Mouse (Mus musculus): Measurements from ENCODE around the gene Tbc1d25. TPM values are rescaled to one million over a fixed set of nuclear protein-coding genes. Genes with fewer than 3 reads are reported as not detected.

Gene Tbc1d25
- polyA plus RNA-seq, 1 experiment from 2014 or later = 9.2 TPM

- Histone ChIP-seq H3K4me1 (replicated peaks) (peaks cover 3% of the 10 kb centered on the region; the same call in 1 of the 2 replicates), H3K9ac (no peak overlapping the region), H3K27me3 (replicated peaks) (no peaks in the 10 kb centered on the region), H3K36me3 (no peaks in the 10 kb centered on the region), H3K9me3 (replicated peaks) (no peaks in the 10 kb centered on the region), H3K4me2 (no peak overlapping the region), H3K4me3 (no peak overlapping the region), H3K27ac (ENCODE audit: poor library complexity, severe bottlenecking) (no peak overlapping the region)
- ATAC-seq (ENCODE audit: insufficient number of reproducible peaks, low FRiP score) = no peak
- 69% methylated on average over 5 of the region's 5 CpGs for WGBS
Observed at GRCm38 (mm10) chrX:8179646-8180045, 3.7 kb upstream of the Tbc1d25 start.

DNA sequence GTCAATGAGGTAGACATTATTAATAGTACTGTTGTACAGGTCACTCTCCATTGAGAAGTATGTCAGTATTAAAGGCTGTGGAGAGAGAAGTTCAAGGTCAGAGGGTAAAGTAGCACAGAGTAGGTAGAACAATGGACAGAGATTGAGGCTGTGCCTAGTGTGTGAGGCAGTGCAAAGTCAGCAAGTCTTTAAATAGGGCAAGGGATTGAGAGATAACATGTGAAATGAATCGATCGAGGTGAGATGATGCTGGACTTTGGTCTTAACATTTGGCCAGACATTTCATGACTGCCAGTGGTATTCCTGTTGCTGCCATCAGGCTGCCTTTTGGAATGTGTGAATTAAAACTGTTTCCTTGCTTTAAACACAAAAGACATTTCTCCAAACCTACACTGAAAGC is 2.9 kb upstream of the Tbc1d25 start:
- no peak for ATAC-seq (ENCODE audit: insufficient number of reproducible peaks, low FRiP score)
- no peak overlapping the region for H3K4me2 ChIP-seq
- H3K9ac ChIP-seq = no peak overlapping the region
- H3K36me3 ChIP-seq = no peaks in the 10 kb centered on the region
- H3K4me3 ChIP-seq = no peak overlapping the region
- WGBS = 87% methylated on average over 2 of the region's 2 CpGs
- H3K27me3 ChIP-seq (replicated peaks) = no peaks in the 10 kb centered on the region
- no peak overlapping the region for H3K27ac ChIP-seq (ENCODE audit: poor library complexity, severe bottlenecking)
- peaks cover 3% of the 10 kb centered on the region; the same call in 1 of the 2 replicates for H3K4me1 ChIP-seq (replicated peaks)
- H3K9me3 ChIP-seq (replicated peaks) = no peaks in the 10 kb centered on the region

- Histone ChIP-seq H3K4me1 (replicated peaks) (peaks cover 3% of the 10 kb centered on the region; the same call in 1 of the 2 replicates), H3K36me3 (peaks cover 9% of the 10 kb centered on the region; the same call in 1 of the 2 replicates), H3K4me3 (peak overlapping the region; percentile 71), H3K27ac (ENCODE audit: poor library complexity, severe bottlenecking) (no peak overlapping the region), H3K4me2 (peak overlapping the region; percentile 67), H3K27me3 (replicated peaks) (no peaks in the 10 kb centered on the region), H3K9me3 (replicated peaks) (no peaks in the 10 kb centered on the region), H3K9ac (peak overlapping the region; percentile 72)
- ATAC-seq (ENCODE audit: insufficient number of reproducible peaks, low FRiP score) = no peak
- 7% methylated on average over 4 of the region's 4 CpGs for WGBS
Observed at GRCm38 (mm10) chrX:8175169-8175503, 845 bp downstream of the Tbc1d25 start.

DNA sequence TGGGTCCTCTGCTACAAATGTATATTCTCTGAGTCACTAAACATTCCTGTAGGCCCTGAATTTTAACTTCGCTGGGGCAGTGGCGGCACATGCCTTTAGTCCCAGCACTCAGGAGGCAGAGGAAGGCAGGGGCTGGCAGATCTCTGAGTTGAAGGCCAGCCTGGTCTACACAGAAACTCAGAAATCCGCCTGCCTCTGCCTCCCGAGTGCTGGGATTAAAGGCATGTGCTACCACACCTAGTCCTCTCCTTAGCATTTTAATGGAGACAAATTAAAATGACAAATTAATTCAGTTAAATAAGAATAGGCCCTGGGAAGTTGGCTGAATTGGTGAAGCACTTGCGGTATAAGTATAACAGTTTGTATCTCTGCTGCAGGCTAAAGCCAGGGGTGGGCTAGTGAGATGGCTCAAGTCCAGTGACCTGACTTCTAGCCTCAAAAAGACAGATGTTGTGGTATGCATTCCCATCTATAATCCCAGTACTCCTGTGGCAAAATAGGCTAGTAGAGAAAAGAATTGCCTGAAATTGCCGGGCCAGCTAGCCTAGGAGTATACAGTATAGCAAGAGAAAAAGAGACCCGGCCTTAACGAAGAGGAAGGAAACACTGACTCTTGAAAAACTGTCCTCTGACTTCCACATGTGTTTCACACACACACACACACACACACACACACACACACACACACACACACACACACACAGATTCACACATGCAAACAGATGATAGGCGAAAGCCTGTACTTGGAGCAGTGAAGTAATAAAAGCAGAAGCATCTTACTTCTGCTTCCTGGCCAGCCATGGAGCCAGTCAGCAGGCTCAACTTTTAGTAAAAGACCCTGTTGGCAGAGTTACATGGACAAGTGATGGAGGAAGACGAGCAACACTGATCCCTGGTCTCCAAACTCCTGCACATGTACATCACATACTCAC is 8.0 kb downstream of the Tbc1d25 start:
- Histone ChIP-seq H3K9me3 (replicated peaks) (no peaks in the 10 kb centered on the region), H3K4me1 (replicated peaks) (no peaks in the 10 kb centered on the region), H3K4me3 (no peak overlapping the region), H3K9ac (no peak overlapping the region), H3K27ac (ENCODE audit: poor library complexity, severe bottlenecking) (no peak overlapping the region), H3K36me3 (peaks cover 19% of the 10 kb centered on the region), H3K27me3 (replicated peaks) (no peaks in the 10 kb centered on the region), H3K4me2 (no peak overlapping the region)
- no peak for ATAC-seq (ENCODE audit: insufficient number of reproducible peaks, low FRiP score)
- 90% methylated on average over 10 of the region's 10 CpGs for WGBS

GRCm38 (mm10) chrX:8164471-8164870 is 11.5 kb downstream of the Tbc1d25 start:
- Histone ChIP-seq H3K4me3 (no peak overlapping the region), H3K9ac (no peak overlapping the region), H3K36me3 (peaks cover 6% of the 10 kb centered on the region), H3K4me1 (replicated peaks) (no peaks in the 10 kb centered on the region), H3K4me2 (no peak overlapping the region), H3K27ac (ENCODE audit: poor library complexity, severe bottlenecking) (no peak overlapping the region), H3K9me3 (replicated peaks) (no peaks in the 10 kb centered on the region), H3K27me3 (replicated peaks) (no peaks in the 10 kb centered on the region)
- 86% methylated on average over 4 of the region's 4 CpGs for WGBS
- no peak for ATAC-seq (ENCODE audit: insufficient number of reproducible peaks, low FRiP score)

- H3K9ac ChIP-seq = no peak overlapping the region
- H3K27ac ChIP-seq (ENCODE audit: poor library complexity, severe bottlenecking) = no peak overlapping the region
- no peaks in the 10 kb centered on the region for H3K4me1 ChIP-seq (replicated peaks)
- H3K27me3 ChIP-seq (replicated peaks) = no peaks in the 10 kb centered on the region
- H3K4me2 ChIP-seq = no peak overlapping the region
- no peaks in the 10 kb centered on the region for H3K9me3 ChIP-seq (replicated peaks)
- 71% methylated on average over 5 of the region's 5 CpGs for WGBS
- no peak overlapping the region for H3K4me3 ChIP-seq
- H3K36me3 ChIP-seq = peaks cover 2% of the 10 kb centered on the region; the same call in 1 of the 2 replicates
- no peak for ATAC-seq (ENCODE audit: insufficient number of reproducible peaks, low FRiP score)
Observed at GRCm38 (mm10) chrX:8163076-8163475, 12.9 kb downstream of the Tbc1d25 start.

DNA sequence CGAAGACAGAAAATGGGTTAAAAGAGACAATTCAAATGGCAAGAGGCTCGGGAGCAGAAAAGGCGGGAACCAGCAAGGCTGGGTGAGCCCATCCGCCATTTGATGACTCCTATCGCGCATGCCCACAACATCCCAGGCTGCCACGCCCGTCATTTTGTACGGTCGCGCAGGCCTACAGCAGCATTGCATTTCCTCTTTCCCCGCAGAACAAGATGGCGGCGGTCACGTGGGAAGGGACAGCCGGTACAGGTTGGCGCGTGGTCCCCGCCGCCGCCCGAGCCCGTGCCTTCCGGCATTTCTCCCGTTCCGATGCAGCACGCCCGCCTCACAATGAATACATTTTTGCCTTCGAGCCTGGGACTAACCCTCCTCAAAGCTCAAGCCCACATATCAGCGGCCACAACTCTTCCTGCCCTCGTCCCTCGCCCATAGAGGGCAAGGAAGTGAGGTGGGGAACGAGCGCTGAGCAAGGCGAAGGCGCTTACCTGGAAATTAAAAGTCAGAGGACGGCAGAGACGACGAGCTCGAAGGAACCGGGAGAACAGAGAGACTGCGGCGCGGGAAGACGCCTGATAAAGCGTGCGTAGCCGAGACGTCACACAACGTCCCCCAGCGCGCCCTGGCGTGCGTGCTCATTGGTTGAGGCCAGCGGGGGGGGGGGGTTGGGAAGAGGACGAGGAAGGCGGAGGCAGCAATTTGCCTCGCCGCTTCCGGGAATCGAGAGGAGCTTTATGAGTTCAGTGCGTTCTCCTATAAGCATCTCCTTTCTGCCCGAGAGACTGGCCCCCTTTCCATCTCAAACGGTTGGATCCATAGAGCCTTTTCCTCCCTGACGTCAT is 30.6 kb downstream of the Tbc1d25 start, which contains the start of gene Rbm3:
TSS of gene Rbm3 (minus strand) at position 728 of the 839 bp plus-strand sequence.
- H3K27me3 ChIP-seq (replicated peaks) = no peaks in the 10 kb centered on the region
- H3K9ac ChIP-seq = peak within 1 kb of the TSS; percentile 88
- peak within 1 kb of the TSS; percentile 77 for H3K4me2 ChIP-seq
- H3K9me3 ChIP-seq (replicated peaks) = no peaks in the 10 kb centered on the region
- H3K27ac ChIP-seq (ENCODE audit: poor library complexity, severe bottlenecking) = peak within 1 kb of the TSS; percentile 99
- WGBS = 26% methylated on average over 65 of the region's 65 CpGs
- peaks cover 14% of the 10 kb centered on the region for H3K4me1 ChIP-seq (replicated peaks)
- ATAC-seq (ENCODE audit: insufficient number of reproducible peaks, low FRiP score) = peak; percentile 96
- peaks cover 29% of the 10 kb centered on the region for H3K36me3 ChIP-seq
- H3K4me3 ChIP-seq = peak within 1 kb of the TSS; percentile 80

- Histone ChIP-seq H3K27me3 (replicated peaks) (no peaks in the 10 kb centered on the region), H3K9ac (peak overlapping the region; percentile 88), H3K36me3 (peaks cover 29% of the 10 kb centered on the region), H3K9me3 (replicated peaks) (no peaks in the 10 kb centered on the region), H3K4me2 (peak overlapping the region; percentile 77), H3K4me1 (replicated peaks) (peaks cover 14% of the 10 kb centered on the region), H3K27ac (ENCODE audit: poor library complexity, severe bottlenecking) (no peak overlapping the region), H3K4me3 (peak overlapping the region; percentile 80)
- ATAC-seq (ENCODE audit: insufficient number of reproducible peaks, low FRiP score) = no peak
- 73% methylated on average over 7 of the region's 7 CpGs for WGBS
Observed at GRCm38 (mm10) chrX:8143750-8144149, 32.2 kb downstream of the Tbc1d25 start.

DNA sequence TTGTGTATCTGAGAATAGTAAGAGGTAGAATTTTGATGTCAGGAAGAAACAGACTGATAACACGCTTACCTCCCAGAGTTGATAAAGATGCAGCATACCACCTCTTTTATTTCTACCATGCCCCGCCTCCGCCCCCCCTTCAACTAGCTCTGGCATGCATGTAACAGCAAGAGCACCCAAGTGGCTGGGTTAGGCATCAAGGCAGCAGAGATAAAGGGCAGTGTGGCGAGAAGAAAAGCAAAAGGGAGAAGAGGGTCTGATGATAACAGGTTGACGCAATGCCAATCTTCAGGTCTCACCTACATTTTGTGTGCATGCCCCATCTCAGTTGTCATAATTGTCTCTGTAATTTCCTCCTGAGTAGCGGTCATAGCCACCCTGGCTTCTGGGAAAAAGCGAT is 33.0 kb downstream of the Tbc1d25 start:
- ATAC-seq (ENCODE audit: insufficient number of reproducible peaks, low FRiP score) = no peak
- 63% methylated on average over 7 of the region's 7 CpGs for WGBS
- peaks cover 35% of the 10 kb centered on the region for H3K36me3 ChIP-seq
- H3K4me1 ChIP-seq (replicated peaks) = peaks cover 14% of the 10 kb centered on the region
- H3K4me3 ChIP-seq = no peak overlapping the region
- H3K9ac ChIP-seq = no peak overlapping the region
- no peak overlapping the region for H3K27ac ChIP-seq (ENCODE audit: poor library complexity, severe bottlenecking)
- no peak overlapping the region for H3K4me2 ChIP-seq
- no peaks in the 10 kb centered on the region for H3K27me3 ChIP-seq (replicated peaks)
- no peaks in the 10 kb centered on the region for H3K9me3 ChIP-seq (replicated peaks)

DNA sequence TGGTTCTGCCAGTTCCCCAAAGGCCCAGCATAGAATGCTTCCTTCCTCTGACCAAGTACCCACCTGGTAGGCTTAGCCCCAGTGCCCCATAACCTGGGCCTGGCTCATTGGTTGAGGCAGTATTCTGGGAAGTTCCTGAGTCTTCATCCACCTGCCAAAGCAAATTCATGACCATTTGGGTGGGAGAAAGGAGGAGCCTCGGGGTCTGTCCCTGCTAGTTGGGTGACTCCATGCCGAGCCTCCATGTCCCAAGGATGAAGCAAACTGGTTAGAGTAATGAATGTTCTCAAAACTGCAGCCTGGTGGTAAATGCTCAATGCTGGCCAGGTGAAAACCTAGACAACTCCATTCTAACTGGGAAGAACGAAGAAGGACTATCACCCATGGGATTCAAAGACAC is 34.9 kb downstream of the Tbc1d25 start:
- Histone ChIP-seq H3K4me3 (no peak overlapping the region), H3K9ac (no peak overlapping the region), H3K27me3 (replicated peaks) (no peaks in the 10 kb centered on the region), H3K9me3 (replicated peaks) (no peaks in the 10 kb centered on the region), H3K4me1 (replicated peaks) (peaks cover 14% of the 10 kb centered on the region), H3K27ac (ENCODE audit: poor library complexity, severe bottlenecking) (no peak overlapping the region), H3K36me3 (peaks cover 35% of the 10 kb centered on the region), H3K4me2 (no peak overlapping the region)
- ATAC-seq (ENCODE audit: insufficient number of reproducible peaks, low FRiP score) = no peak
- WGBS = 78% methylated on average over 3 of the region's 3 CpGs

DNA sequence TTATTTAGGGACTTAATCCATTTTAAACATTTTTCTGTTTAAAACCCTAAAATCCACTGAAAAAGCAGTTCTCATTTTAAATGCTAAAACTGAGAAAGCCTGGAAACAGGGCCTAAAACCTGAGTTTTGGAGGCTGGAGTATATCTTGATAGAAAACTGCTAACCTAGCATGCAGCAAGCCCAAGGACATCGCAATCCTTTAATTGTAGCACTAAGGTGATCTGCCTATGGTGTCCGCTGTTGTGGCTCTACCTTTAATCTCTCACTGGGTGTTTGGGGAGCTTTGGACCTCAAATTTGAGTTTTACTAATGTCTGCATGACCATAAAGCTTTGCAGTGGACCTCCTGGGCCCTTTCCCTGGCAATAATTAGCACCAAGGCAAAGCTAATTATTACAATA is 35.5 kb downstream of the Tbc1d25 start:
- peaks cover 14% of the 10 kb centered on the region for H3K4me1 ChIP-seq (replicated peaks)
- no peaks in the 10 kb centered on the region for H3K27me3 ChIP-seq (replicated peaks)
- 89% methylated on average over 2 of the region's 2 CpGs for WGBS
- peaks cover 35% of the 10 kb centered on the region for H3K36me3 ChIP-seq
- no peak for ATAC-seq (ENCODE audit: insufficient number of reproducible peaks, low FRiP score)
- no peak overlapping the region for H3K4me3 ChIP-seq
- H3K9me3 ChIP-seq (replicated peaks) = no peaks in the 10 kb centered on the region
- H3K4me2 ChIP-seq = no peak overlapping the region
- no peak overlapping the region for H3K27ac ChIP-seq (ENCODE audit: poor library complexity, severe bottlenecking)
- H3K9ac ChIP-seq = no peak overlapping the region

Measured in heart, embryonic 12.5 days (tissue).